Mouse (Mus musculus) inflammation-experienced regulatory T-cells, adult 6 months (primary cell): ENCODE data around the gene Pabpc1l. TPM values are rescaled to one million over a fixed set of nuclear protein-coding genes. Genes with fewer than 3 reads are reported as not detected.

ENCODE experiments used
- ATAC-seq: one replicate; pipeline ENCODE4 v1.8.0; 2017
- polyA plus RNA-seq, 3 experiments: library from polyadenylated mRNA; unstranded; fragments of 100-300 nt; shearing (Covaris generic); gene quantifications; one replicate each; pipeline ENCODE4 v1.2.1; 2017

The Pabpc1l gene
- polyA plus RNA-seq, 3 experiments from 2014 or later = 0.62 to 9.3 (median 2.1) TPM

- peak; percentile 21 for ATAC-seq
These were observed 62.3 kb downstream of the Pabpc1l start for GRCm38 (mm10) chr2:164087416-164088017.

DNA sequence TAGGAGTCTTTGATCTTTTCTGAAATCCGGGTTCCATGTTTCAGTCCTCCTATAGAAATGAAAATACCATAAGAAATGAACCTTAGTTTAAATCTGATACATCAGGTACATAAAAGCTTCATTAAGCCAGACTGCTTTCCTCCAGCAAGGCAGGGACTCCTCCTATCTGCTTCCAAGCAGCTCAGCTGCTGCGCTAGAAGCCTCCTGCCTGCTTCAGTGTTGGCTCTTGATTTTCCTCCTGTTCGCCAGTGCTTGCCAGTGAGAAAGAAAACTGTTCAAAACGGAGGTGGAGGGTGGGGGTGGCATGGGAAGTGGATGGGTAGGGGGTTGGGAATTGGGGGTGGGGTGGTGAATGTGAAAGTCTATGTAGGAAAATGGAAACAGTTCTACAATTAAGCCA, 64.3 kb downstream of the Pabpc1l start:
- no peak for ATAC-seq

GRCm38 (mm10) chr2:164094152-164094551, 68.9 kb downstream of the Pabpc1l start:
- ATAC-seq = no peak

DNA sequence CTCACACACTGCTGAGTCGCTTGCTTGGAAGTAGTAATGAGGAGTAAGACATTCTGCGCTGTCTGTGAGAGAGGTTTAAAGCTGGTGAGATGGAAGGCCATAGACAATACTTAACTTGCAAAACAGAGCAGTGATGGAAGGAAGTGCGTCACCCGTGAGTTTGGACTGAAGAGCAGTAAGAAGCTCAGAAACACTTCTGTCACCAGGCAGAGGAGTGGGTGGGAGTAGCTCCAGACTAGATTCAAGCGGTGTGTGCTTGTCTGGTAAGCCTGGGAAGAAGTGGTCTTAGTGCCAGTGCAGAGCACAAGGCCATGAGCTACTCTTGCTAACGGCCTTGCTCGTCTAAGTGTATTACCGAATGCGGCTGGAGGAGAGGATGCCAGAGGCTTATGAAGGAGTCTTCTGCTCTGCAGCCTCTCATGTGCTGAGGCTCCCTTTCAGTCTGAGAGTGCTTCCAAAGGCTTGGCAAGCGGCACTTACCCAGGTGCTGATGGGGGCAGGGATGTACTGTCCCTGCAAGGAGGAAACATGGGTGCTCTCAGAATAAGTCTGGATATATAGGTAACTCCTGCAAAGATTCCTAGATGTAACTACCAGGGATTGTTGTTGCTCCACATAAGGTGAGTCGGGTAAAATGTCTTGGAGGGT, 73.5 kb downstream of the Pabpc1l start:
- ATAC-seq = no peak

Other genes with a start within 250 kb of the Pabpc1l start
- not detected for gene Ccn5, start 204.6 kb upstream of the Pabpc1l start, polyA plus RNA-seq
- not detected for gene Kcnk15, start 171.8 kb upstream of the Pabpc1l start, polyA plus RNA-seq
- gene Rims4, start 106.8 kb upstream of the Pabpc1l start, polyA plus RNA-seq = not detected
- gene Ywhab, start 30.5 kb upstream of the Pabpc1l start, polyA plus RNA-seq = 100 to 1,000 TPM in 1 of 3 experiments, 10 to 100 TPM in 2; 60.0 to 106 (median 82.2) TPM
- gene Stk4, start 44.9 kb downstream of the Pabpc1l start, polyA plus RNA-seq = 100 to 1,000 TPM; 167 to 200 (median 173) TPM
- gene Tomm34, start 45.7 kb downstream of the Pabpc1l start, polyA plus RNA-seq = 100 to 1,000 TPM; 103 to 135 (median 128) TPM
- not detected for gene Kcns1, start 145.7 kb downstream of the Pabpc1l start, polyA plus RNA-seq
- not detected for gene Wfdc5, start 157.3 kb downstream of the Pabpc1l start, polyA plus RNA-seq
- not detected for gene Wfdc12, start 165.2 kb downstream of the Pabpc1l start, polyA plus RNA-seq
- not detected for gene Wfdc15a, start 174.7 kb downstream of the Pabpc1l start, polyA plus RNA-seq
- not detected for gene Wfdc15b, start 196.2 kb downstream of the Pabpc1l start, polyA plus RNA-seq
- gene Svs2, start 213.0 kb downstream of the Pabpc1l start, polyA plus RNA-seq = not detected
- not detected for gene Svs3b, start 231.2 kb downstream of the Pabpc1l start, polyA plus RNA-seq